29 mouse cellular contexts compared by ENCODE assay signal in the genomic region with DNA sequence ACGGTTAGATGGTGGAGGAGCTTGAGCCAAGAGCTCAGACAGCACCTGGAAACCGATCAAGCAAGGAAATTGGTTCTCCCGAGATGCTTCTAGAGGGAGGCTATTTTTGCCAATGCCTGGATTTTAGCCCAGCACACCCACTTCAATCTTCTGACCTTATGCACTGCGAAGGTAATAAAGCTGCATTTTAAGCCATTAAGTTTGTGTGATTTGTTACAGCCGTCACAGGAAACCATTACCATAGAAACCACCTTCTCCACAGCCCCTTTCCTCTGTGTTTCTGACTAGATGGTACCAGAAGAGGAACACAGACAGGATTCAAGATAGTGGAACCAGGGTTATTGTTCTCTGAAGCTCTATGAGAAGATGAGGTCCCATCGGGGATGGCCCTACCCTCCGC. TPM values are rescaled to one million over a fixed set of nuclear protein-coding genes. Genes with fewer than 3 reads are reported as not detected.
DNase-seq lines count a peak whose midpoint lies in the region; ATAC-seq lines count a peak whose summit lies in the region.
"Had no signal": no experiment of that assay in that cellular context is flagged by ENCODE, and none has a peak within 500 bp of the region (broad histone marks: within the 10 kb centered on the region; RNA-seq: fewer than 3 reads in every experiment).

No protein-coding gene starts in this region.

- H3K4me3 ChIP-seq in kidney, embryonic 16.5 days (ENCODE audit: low read length) = no peak overlapping the region
- H3K4me3 ChIP-seq in limb, embryonic 12.5 days (replicated peaks) = no peak overlapping the region
- H3K4me3 ChIP-seq: embryonic facial prominence, embryonic 13.5 days; forebrain, embryonic 10.5 days; forebrain, embryonic 15.5 days; hindbrain, embryonic 10.5 days; intestine, embryonic 15.5 days; midbrain, embryonic 13.5 days; neural tube, embryonic 13.5 days had no signal

- no peaks in the 10 kb centered on the region for H3K36me3 ChIP-seq in kidney, embryonic 16.5 days (ENCODE audit: insufficient read depth, low read length)
- H3K36me3 ChIP-seq in limb, embryonic 12.5 days = no peaks in the 10 kb centered on the region
- H3K36me3 ChIP-seq: embryonic facial prominence, embryonic 13.5 days; forebrain, embryonic 10.5 days; forebrain, embryonic 15.5 days; hindbrain, embryonic 10.5 days; intestine, embryonic 15.5 days; midbrain, embryonic 13.5 days; neural tube, embryonic 13.5 days had no signal

- no peaks in the 10 kb centered on the region for H3K9me3 ChIP-seq in kidney, embryonic 16.5 days (ENCODE audit: low read length)
- H3K9me3 ChIP-seq in limb, embryonic 12.5 days = no peaks in the 10 kb centered on the region
- H3K9me3 ChIP-seq: embryonic facial prominence, embryonic 13.5 days; forebrain, embryonic 10.5 days; forebrain, embryonic 15.5 days; hindbrain, embryonic 10.5 days; intestine, embryonic 15.5 days; midbrain, embryonic 13.5 days; neural tube, embryonic 13.5 days had no signal

- ATAC-seq in cerebellum, adult (ENCODE audit: insufficient number of reproducible peaks, low FRiP score, low TSS enrichment) = no peak
- ATAC-seq in kidney, embryonic 16.5 days (ENCODE audit: low FRiP score, low TSS enrichment) = 0 out of 2 replicates have a peak, but pooled peaks have one; percentile 23
- 0 out of 2 replicates have a peak, but pooled peaks have one; percentile 42 for ATAC-seq in limb, embryonic 12.5 days (ENCODE audit: insufficient number of reproducible peaks, insufficient read depth, low FRiP score, low TSS enrichment, low read depth)
- ATAC-seq: forebrain, embryonic 15.5 days; hindbrain, embryonic 16.5 days; intestine, embryonic 15.5 days; midbrain, embryonic 13.5 days had no signal

- H3K27me3 ChIP-seq in kidney, embryonic 16.5 days (ENCODE audit: insufficient read depth, low read length) = no peaks in the 10 kb centered on the region
- H3K27me3 ChIP-seq in limb, embryonic 12.5 days = no peaks in the 10 kb centered on the region
- H3K27me3 ChIP-seq: embryonic facial prominence, embryonic 13.5 days; forebrain, embryonic 15.5 days; intestine, embryonic 15.5 days; midbrain, embryonic 13.5 days; neural tube, embryonic 13.5 days had no signal

- peak; percentile 17 to 43 for DNase-seq in cerebellum, postnatal 14 days
- no peak for DNase-seq in kidney, adult 18-20 months
- DNase-seq in frontal cortex, postnatal 14 days (ENCODE audit: low spot score in 2 of 2) = no peak
- no peak for DNase-seq in thymus, postnatal 25 days
- DNase-seq: adrenal gland, postnatal 14 days; embryo, embryonic 11 days; gastrocnemius, postnatal 10 days; heart, postnatal 14 days; kidney, postnatal 25 days; liver; lung, adult 2 months; lung, postnatal 10 days; right cerebral cortex, postnatal 4 days; thymus, adult 18-20 months; thymus, postnatal 36 days had no signal

- H3K4me1 ChIP-seq in kidney, embryonic 16.5 days (ENCODE audit: insufficient read depth, low read length) = no peaks in the 10 kb centered on the region
- H3K4me1 ChIP-seq in limb, embryonic 12.5 days (replicated peaks) = peaks cover 21% of the 10 kb centered on the region
- H3K4me1 ChIP-seq: embryonic facial prominence, embryonic 13.5 days; forebrain, embryonic 10.5 days; forebrain, embryonic 15.5 days; hindbrain, embryonic 10.5 days; intestine, embryonic 15.5 days; midbrain, embryonic 13.5 days; neural tube, embryonic 13.5 days had no signal

- no peak overlapping the region for H3K27ac ChIP-seq in kidney, embryonic 16.5 days (ENCODE audit: low read length)
- H3K27ac ChIP-seq in limb, embryonic 12.5 days = peak overlapping the region; percentile 14; the same call in 1 of the 2 replicates
- H3K27ac ChIP-seq: embryonic facial prominence, embryonic 13.5 days; forebrain, embryonic 10.5 days; forebrain, embryonic 15.5 days; hindbrain, embryonic 10.5 days; intestine, embryonic 15.5 days; liver, embryonic 14.5 days; macrophage; midbrain, embryonic 13.5 days; neural tube, embryonic 13.5 days; stomach, postnatal 0 days had no signal

- no peak overlapping the region for H3K9ac ChIP-seq in kidney, embryonic 16.5 days (replicated peaks; ENCODE audit: low read length)
- no peak overlapping the region for H3K9ac ChIP-seq in limb, embryonic 12.5 days (replicated peaks)
- H3K9ac ChIP-seq: embryonic facial prominence, embryonic 13.5 days; forebrain, embryonic 15.5 days; intestine, embryonic 15.5 days; liver, embryonic 14.5 days; midbrain, embryonic 13.5 days; neural tube, embryonic 13.5 days had no signal

- WGBS in kidney, embryonic 16.5 days = 36% methylated on average over 7 of the region's 7 CpGs
- WGBS in limb, embryonic 12.5 days = 40% methylated on average over 7 of the region's 7 CpGs

- no peak overlapping the region for H3K4me2 ChIP-seq in kidney, embryonic 16.5 days (replicated peaks; ENCODE audit: low read depth, low read length)
- no peak overlapping the region for H3K4me2 ChIP-seq in limb, embryonic 12.5 days
- H3K4me2 ChIP-seq: embryonic facial prominence, embryonic 13.5 days; forebrain, embryonic 15.5 days; intestine, embryonic 15.5 days; midbrain, embryonic 13.5 days; neural tube, embryonic 13.5 days had no signal

RNA-seq across cellular contexts. Expression of a gene that starts 33.3 kb away (rescaled TPM):
- polyA plus RNA-seq in kidney, embryonic 16.5 days (2015; fragmentation: Nextera tagmentation; extraction: Ambion mirVana) = 14.9 and 16.5 TPM in 2 replicates
- polyA plus RNA-seq in limb, embryonic 12.5 days (2016; fragmentation: Nextera tagmentation; extraction: Ambion mirVana) = 8.7 and 9.8 TPM in 2 replicates

Comparison
In these comparisons a context has a peak if more than half of its experiments do, and no peak if none do; other contexts are left out.
1. DNase-seq: peak in cerebellum, postnatal 14 days (2 of 2); none in kidney, adult 18-20 months (single experiment), frontal cortex, postnatal 14 days (0 of 2) and thymus, postnatal 25 days (single experiment).